Mouse (Mus musculus) forebrain, postnatal 0 days (tissue): ENCODE measurements at regions not wholly inside any gene's neighbourhood (a gene's known extent, or its start where the extent isn't known, plus 50 kb on each side); places are given as distances from the start of the nearest gene placed in this dataset.

ENCODE experiments used
- ATAC-seq: fragments of 200-750 bp; cut with Nextera tagmentation; 2 replicates; pipeline ENCODE4 v1.8.0; 2017; ENCODE audit warnings: mild to moderate bottlenecking, moderate library complexity
- DNase-seq: peaks from one replicate; pipeline ENCODE4 v3.0.0-alpha.2; 2015
- H3K27ac ChIP-seq: fragments of 300-500 bp; sonication (generic); 2 replicates; pipeline ENCODE4 v1.5.1; 2014; ENCODE audit warnings: low read depth, mild to moderate bottlenecking, antibody characterized with exemption, low read length, moderate library complexity, mixed read lengths
- H3K27me3 ChIP-seq: fragments of 300-500 bp; sonication (generic); 2 replicates; pipeline ENCODE4 v1.6.1; 2014; ENCODE audit warnings: mild to moderate bottlenecking, low read length, mixed read lengths; ENCODE audit not compliant: insufficient read depth
- H3K36me3 ChIP-seq: fragments of 300-500 bp; sonication (generic); 2 replicates; pipeline ENCODE4 v1.6.1; 2014; ENCODE audit warnings: mild to moderate bottlenecking, moderate library complexity; ENCODE audit not compliant: insufficient read depth
- H3K4me1 ChIP-seq: fragments of 300-500 bp; sonication (generic); 2 replicates; pipeline ENCODE4 v1.6.1; 2014; ENCODE audit warnings: antibody characterized with exemption; ENCODE audit not compliant: insufficient read depth
- H3K4me2 ChIP-seq: fragments of 300-500 bp; sonication (generic); 2 replicates; pipeline ENCODE4 v1.6.1; 2014; ENCODE audit warnings: low read depth, mild to moderate bottlenecking, moderate library complexity
- H3K4me3 ChIP-seq: fragments of 300-500 bp; sonication (generic); 2 replicates; pipeline ENCODE4 v1.5.1; 2014; ENCODE audit warnings: low read depth, low read length, mixed read lengths
- H3K9ac ChIP-seq: fragments of 300-500 bp; sonication (generic); 2 replicates; pipeline ENCODE4 v1.6.1; 2014; ENCODE audit warnings: mild to moderate bottlenecking
- H3K9me3 ChIP-seq: fragments of 300-500 bp; sonication (generic); 2 replicates; pipeline ENCODE4 v1.6.1; 2016; ENCODE audit warnings: low read length
- CTCF ChIP-seq: sonication (generic); IDR thresholded peaks from 2 replicates; pipeline ENCODE4 v1.5.1; 2016; ENCODE audit warnings: antibody characterized with exemption, control low read depth, low read depth
- WGBS: fragments of 180-500 bp; shearing (Covaris S2); extraction: QIAGEN DNeasy Blood & Tissue Kit; methylation state at CpG from one replicate; pipeline ENCODE4 v1.1.7; 2014; 5-methylcytosine and 5-hydroxymethylcytosine counted together

DNA sequence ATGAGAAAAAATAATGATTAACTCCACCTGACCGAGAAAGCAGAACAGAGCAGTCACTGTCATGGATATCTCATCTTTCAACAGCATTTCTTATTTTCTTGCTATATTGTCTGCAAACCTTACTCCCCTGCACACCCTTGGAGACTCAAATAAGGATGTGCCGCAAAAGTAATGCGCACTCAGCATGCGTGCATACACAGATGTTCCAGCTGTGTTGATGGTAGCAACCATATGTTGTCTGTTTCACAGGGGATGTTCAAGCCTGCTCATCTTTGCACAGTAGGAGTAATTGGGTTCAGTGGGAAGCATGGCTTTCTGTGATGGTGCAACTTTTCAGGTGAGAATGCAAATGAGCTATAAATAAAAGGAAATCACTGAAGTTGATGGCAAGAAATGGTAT is 1182.9 kb upstream of the Manea start:
- H3K4me3 ChIP-seq, result no peak overlapping the region
- no peaks in the 10 kb centered on the region for H3K27me3 ChIP-seq
- no peak overlapping the region for H3K27ac ChIP-seq
- no peak for TF ChIP-seq CTCF
- DNase-seq (no peak), ATAC-seq (no peak)
- H3K36me3 ChIP-seq, result no peaks in the 10 kb centered on the region
- WGBS, result 89% methylated on average over 4 of the region's 4 CpGs
- no peak overlapping the region for H3K9ac ChIP-seq
- H3K4me2 ChIP-seq, result no peak overlapping the region
- no peaks in the 10 kb centered on the region for H3K9me3 ChIP-seq
- no peaks in the 10 kb centered on the region for H3K4me1 ChIP-seq

GRCm38 (mm10) chr4:27520295-27520694 is 1173.6 kb upstream of the Manea start:
- 76% methylated on average over 4 of the region's 4 CpGs for WGBS
- ATAC-seq, result no peak
- no peak for TF ChIP-seq CTCF
- no peak for DNase-seq
- no peaks in the 10 kb centered on the region for H3K36me3 ChIP-seq
- no peak overlapping the region for H3K27ac ChIP-seq
- H3K4me1 ChIP-seq, result no peaks in the 10 kb centered on the region
- H3K27me3 ChIP-seq, result no peaks in the 10 kb centered on the region
- H3K9ac ChIP-seq, result no peak overlapping the region
- no peak overlapping the region for H3K4me2 ChIP-seq
- H3K4me3 ChIP-seq, result no peak overlapping the region
- H3K9me3 ChIP-seq, result no peaks in the 10 kb centered on the region

GRCm38 (mm10) chr4:27504829-27505804 is 1158.4 kb upstream of the Manea start:
- no peaks in the 10 kb centered on the region for H3K27me3 ChIP-seq
- DNase-seq (peak; percentile 51), ATAC-seq (peak; percentile 72)
- H3K4me1 ChIP-seq, result no peaks in the 10 kb centered on the region
- H3K4me3 ChIP-seq, result no peak overlapping the region
- TF ChIP-seq CTCF, result no peak
- H3K9me3 ChIP-seq, result no peaks in the 10 kb centered on the region
- peak overlapping the region; percentile 60 for H3K27ac ChIP-seq
- no peak overlapping the region for H3K9ac ChIP-seq
- no peaks in the 10 kb centered on the region for H3K36me3 ChIP-seq
- H3K4me2 ChIP-seq, result peak overlapping the region; percentile 16; the same call in 1 of the 2 replicates
- WGBS, result 14% methylated on average over 14 of the region's 14 CpGs

DNA sequence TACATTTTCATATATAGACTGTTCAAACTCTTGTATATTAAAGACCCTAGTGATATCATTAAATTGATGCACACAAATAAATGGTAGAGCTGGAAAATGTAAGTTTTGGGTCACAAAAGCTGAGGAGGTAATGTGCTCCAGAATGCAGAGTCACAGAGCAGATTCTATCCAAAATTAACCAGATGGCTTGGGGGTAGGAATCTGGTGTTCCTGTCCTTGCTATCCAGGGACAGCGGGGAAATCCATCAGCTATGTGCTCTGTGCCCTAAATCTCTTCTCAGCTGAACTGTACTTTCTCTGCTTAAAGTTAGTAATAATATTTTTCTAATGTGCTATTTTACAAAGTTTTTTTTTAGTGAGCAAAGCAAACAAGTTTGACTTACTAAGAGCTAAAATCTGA is 1151.2 kb upstream of the Manea start:
- no peaks in the 10 kb centered on the region for H3K4me1 ChIP-seq
- 73% methylated on average over 1 of the region's 1 CpGs for WGBS
- DNase-seq (no peak), ATAC-seq (no peak)
- H3K9me3 ChIP-seq, result no peaks in the 10 kb centered on the region
- H3K27ac ChIP-seq, result no peak overlapping the region
- no peaks in the 10 kb centered on the region for H3K36me3 ChIP-seq
- no peak for TF ChIP-seq CTCF
- H3K4me2 ChIP-seq, result no peak overlapping the region
- no peaks in the 10 kb centered on the region for H3K27me3 ChIP-seq
- H3K9ac ChIP-seq, result no peak overlapping the region
- H3K4me3 ChIP-seq, result no peak overlapping the region

GRCm38 (mm10) chr4:27497274-27497673 is 1150.6 kb upstream of the Manea start:
- ATAC-seq (no peak), DNase-seq (no peak)
- H3K36me3 ChIP-seq, result no peaks in the 10 kb centered on the region
- 87% methylated on average over 1 of the region's 1 CpGs for WGBS
- no peak overlapping the region for H3K4me3 ChIP-seq
- TF ChIP-seq CTCF, result no peak
- no peaks in the 10 kb centered on the region for H3K27me3 ChIP-seq
- no peaks in the 10 kb centered on the region for H3K9me3 ChIP-seq
- H3K4me1 ChIP-seq, result no peaks in the 10 kb centered on the region
- no peak overlapping the region for H3K9ac ChIP-seq
- H3K4me2 ChIP-seq, result no peak overlapping the region
- no peak overlapping the region for H3K27ac ChIP-seq

GRCm38 (mm10) chr4:27491312-27491711 is 1144.6 kb upstream of the Manea start:
- H3K4me1 ChIP-seq, result no peaks in the 10 kb centered on the region
- TF ChIP-seq CTCF, result no peak
- H3K4me3 ChIP-seq, result no peak overlapping the region
- no peak overlapping the region for H3K4me2 ChIP-seq
- DNase-seq, result no peak
- no peak overlapping the region for H3K9ac ChIP-seq
- no peaks in the 10 kb centered on the region for H3K9me3 ChIP-seq
- ATAC-seq, result no peak
- no peak overlapping the region for H3K27ac ChIP-seq
- WGBS, result 86% methylated on average over 2 of the region's 2 CpGs
- no peaks in the 10 kb centered on the region for H3K36me3 ChIP-seq
- no peaks in the 10 kb centered on the region for H3K27me3 ChIP-seq

- TF ChIP-seq CTCF, result no peak
- DNase-seq (peak; percentile 16), ATAC-seq (no peak)
- Histone ChIP-seq H3K9me3 (no peaks in the 10 kb centered on the region), H3K9ac (no peak overlapping the region), H3K4me3 (no peak overlapping the region), H3K36me3 (no peaks in the 10 kb centered on the region), H3K4me1 (no peaks in the 10 kb centered on the region), H3K27me3 (no peaks in the 10 kb centered on the region), H3K27ac (no peak overlapping the region), H3K4me2 (no peak overlapping the region)
- WGBS, result 93% methylated on average over 4 of the region's 4 CpGs
Observed at GRCm38 (mm10) chr4:27449901-27450300, 1103.2 kb upstream of the Manea start.
